Mouse (Mus musculus) heart, postnatal 0 days (tissue): Measurements from ENCODE around the gene Msrb1.

Experiments used
- CTCF ChIP-seq: IDR thresholded peaks from 2 replicates; pipeline ENCODE4 v1.5.1; 2016; ENCODE audit warnings: antibody characterized with exemption, control low read depth, low read depth
- EP300 ChIP-seq: IDR thresholded peaks from 2 replicates; pipeline ENCODE4 v1.6.1; 2016; ENCODE audit warnings: antibody characterized with exemption, low read depth

DNA sequence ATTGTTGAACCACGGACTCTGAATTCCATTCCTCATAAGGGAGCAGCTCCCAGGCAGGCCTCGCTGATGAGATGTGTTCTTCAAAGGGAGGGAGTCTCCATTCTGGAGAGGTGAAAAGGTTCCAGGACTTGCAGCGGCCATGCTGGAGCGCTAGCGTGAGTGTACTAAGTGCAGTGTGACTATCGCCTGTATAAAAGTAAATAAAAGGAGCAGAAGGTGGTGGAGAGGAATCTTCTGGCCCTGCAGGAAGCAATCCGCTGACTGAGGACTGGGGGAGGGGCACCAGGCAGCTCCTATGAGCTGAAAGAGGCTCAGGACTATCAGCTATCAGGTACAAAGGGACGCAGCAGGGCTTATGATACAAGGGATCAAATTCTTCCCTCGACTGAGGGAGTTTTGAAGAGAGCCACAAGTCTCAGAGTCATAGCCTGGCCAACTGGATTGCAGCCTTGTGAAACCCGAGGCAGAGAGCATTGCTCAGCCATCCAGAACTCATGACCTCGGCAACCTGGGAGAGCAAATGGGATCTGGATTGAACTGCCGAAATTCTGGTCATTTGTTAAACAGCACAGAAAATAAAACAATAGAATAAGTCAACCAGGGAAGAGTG is 29.9 kb downstream of the Msrb1 start:
- TF ChIP-seq CTCF (no peak), EP300 (no peak)
